ENCODE assay signal across 35 mouse cellular contexts in genomic region chr3:89382033-89382882, GRCm38 (mm10). TPM values are rescaled to one million over a fixed set of nuclear protein-coding genes. Genes with fewer than 3 reads are reported as not detected.
A peak's percentile ranks its signal among the peaks of the same experiment; 100 is the strongest.
DNase-seq lines count a peak whose midpoint lies in the region; ATAC-seq and TF ChIP-seq lines count a peak whose summit lies in the region.
"Had no signal": no experiment of that assay in that cellular context is flagged by ENCODE, and none has a peak within 500 bp of the region (broad histone marks: within the 10 kb centered on the region; RNA-seq: fewer than 3 reads in every experiment).

No protein-coding gene starts in this region.

- peak overlapping the region; percentile 95 for H3K27ac ChIP-seq in ES-Bruce4 (ENCODE audit: insufficient read depth, low read length)
- H3K27ac ChIP-seq in intestine, postnatal 0 days (ENCODE audit: low read depth, low read length): no peak overlapping the region
- H3K27ac ChIP-seq: embryonic facial prominence, embryonic 10.5 days; forebrain, embryonic 15.5 days; heart, adult 2 months; heart, embryonic 13.5 days; hindbrain, embryonic 13.5 days; midbrain, embryonic 13.5 days had no signal

- H3K4me2 ChIP-seq in intestine, postnatal 0 days (replicated peaks; ENCODE audit: low read depth): no peak overlapping the region
- H3K4me2 ChIP-seq: forebrain, embryonic 15.5 days; heart, embryonic 13.5 days; hindbrain, embryonic 13.5 days; midbrain, embryonic 13.5 days had no signal

- DNase-seq in heart, adult 11 months: peak; percentile 87
- DNase-seq in heart, postnatal 25 days (ENCODE audit: low spot score): no peak
- peak; percentile 70 for DNase-seq in CD4-positive helper T cell, adult 2 months (ENCODE audit: low read depth, low spot score)
- no peak for DNase-seq in layer of hippocampus, adult 9-11 months
- DNase-seq: cerebellum, adult 11-12 months; cerebellum, postnatal 10 days; gastrocnemius, postnatal 14 days; heart, adult 2 months; heart, postnatal 36 days; kidney, adult 8-10 months; kidney, postnatal 14 days; lung, postnatal 10 days; right cerebral cortex, postnatal 25 days; spleen, adult 18-20 months had no signal

- TF ChIP-seq EP300 in ES-Bruce4 (IDR thresholded peaks at IDR 0.05; ENCODE audit: insufficient read depth, low read depth, low read length): no peak

- no peak overlapping the region for H3K4me3 ChIP-seq in ES-Bruce4 (ENCODE audit: low read depth, low read length)
- no peak overlapping the region for H3K4me3 ChIP-seq in intestine, postnatal 0 days (ENCODE audit: low read depth, low read length)
- H3K4me3 ChIP-seq: embryonic facial prominence, embryonic 10.5 days; forebrain, embryonic 15.5 days; heart, adult 2 months; heart, embryonic 13.5 days; hindbrain, embryonic 13.5 days; megakaryocyte, embryonic 14.5 days; midbrain, embryonic 13.5 days had no signal

- H3K9ac ChIP-seq in ES-Bruce4 (ENCODE audit: low read depth, poor library complexity, severe bottlenecking): no peak overlapping the region
- H3K9ac ChIP-seq in intestine, postnatal 0 days (ENCODE audit: low read depth, low read length): no peak overlapping the region
- H3K9ac ChIP-seq: forebrain, embryonic 15.5 days; heart, embryonic 13.5 days; hindbrain, embryonic 13.5 days; midbrain, embryonic 13.5 days had no signal

- intact Hi-C loops in heart, postnatal 25 days (cut with DNase I): no loop called here

- peaks cover 21% of the 10 kb centered on the region for H3K4me1 ChIP-seq in ES-Bruce4 (ENCODE audit: control insufficient read depth, insufficient read depth, low read length)
- H3K4me1 ChIP-seq in intestine, postnatal 0 days (replicated peaks; ENCODE audit: control insufficient read depth, insufficient read depth, low read length): peaks cover 16% of the 10 kb centered on the region

- no peaks in the 10 kb centered on the region for H3K9me3 ChIP-seq in ES-Bruce4 (replicated peaks; ENCODE audit: control insufficient read depth, insufficient read depth, low read length, poor library complexity, severe bottlenecking)
- H3K9me3 ChIP-seq in intestine, postnatal 0 days (ENCODE audit: control insufficient read depth): no peaks in the 10 kb centered on the region
- H3K9me3 ChIP-seq: embryonic facial prominence, embryonic 10.5 days; forebrain, embryonic 15.5 days; heart, embryonic 13.5 days; hindbrain, embryonic 13.5 days; megakaryocyte, embryonic 14.5 days; midbrain, embryonic 13.5 days had no signal

- no peaks in the 10 kb centered on the region for H3K27me3 ChIP-seq in ES-Bruce4 (ENCODE audit: control insufficient read depth, insufficient read depth, low read length, poor library complexity, severe bottlenecking)
- no peaks in the 10 kb centered on the region for H3K27me3 ChIP-seq in intestine, postnatal 0 days (replicated peaks; ENCODE audit: control insufficient read depth, insufficient read depth, low read length)
- H3K27me3 ChIP-seq: forebrain, embryonic 15.5 days; heart, embryonic 13.5 days; Patski had no signal

- peak; percentile 42 for ATAC-seq in activated CD4-positive, CD25-positive, alpha-beta regulatory T cell, adult 4 months
- ATAC-seq in megakaryocyte, adult 5-6 weeks (ENCODE audit: poor library complexity, severe bottlenecking): no peak
- no peak for ATAC-seq in intestine, postnatal 0 days
- ATAC-seq: forebrain, embryonic 15.5 days; midbrain, embryonic 13.5 days; Patski had no signal

- no peak for TF ChIP-seq CTCF in ES-Bruce4 (IDR thresholded peaks at IDR 0.05; ENCODE audit: low read depth, low read length)
- no peak for TF ChIP-seq CTCF in intestine, postnatal 0 days (IDR thresholded peaks at IDR 0.05; ENCODE audit: low read depth)

- H3K36me3 ChIP-seq in ES-Bruce4 (ENCODE audit: control insufficient read depth, insufficient read depth, low read length, poor library complexity, severe bottlenecking): no peaks in the 10 kb centered on the region; the same call in 1 of the 2 replicates
- H3K36me3 ChIP-seq in intestine, postnatal 0 days (ENCODE audit: control insufficient read depth, insufficient read depth): peaks cover 38% of the 10 kb centered on the region
- H3K36me3 ChIP-seq: forebrain, embryonic 15.5 days; hindbrain, embryonic 13.5 days; midbrain, embryonic 13.5 days had no signal

- TF ChIP-seq POLR2A in ES-Bruce4 (IDR thresholded peaks at IDR 0.05; ENCODE audit: insufficient read depth, low read length): no peak

- WGBS in intestine, postnatal 0 days: 84% methylated on average over 9 of the region's 9 CpGs

RNA-seq across cellular contexts. Expression of gene Zbtb7b, which starts 12.3 kb away (rescaled TPM):
- 10 to 100 TPM; 20.6 to 25.1 TPM for total RNA-seq in heart, postnatal 25 days (2021)
- 35.1 and 35.7 TPM in 2 replicates for polyA plus RNA-seq in ES-Bruce4 (2011; ENCODE audit: insufficient read depth, insufficient read length, low read depth, missing spikeins)
- polyA plus RNA-seq in activated CD4-positive, CD25-positive, alpha-beta regulatory T cell, adult 4 months (2017; shearing (Covaris generic)): 10 to 100 TPM; 13.2 to 16.5 TPM
- 38.9 and 41.1 TPM in 2 replicates for total RNA-seq in megakaryocyte, adult 5-6 weeks (2015)
- 63.8 and 71.3 TPM in 2 replicates for total RNA-seq in megakaryocyte, adult 5-6 weeks (2017)
- 14.3 and 20.8 TPM in 2 replicates for polyA plus RNA-seq in intestine, postnatal 0 days (2015; fragmentation: Nextera tagmentation; extraction: Ambion mirVana)

RNA-seq across cellular contexts. Expression of gene Dcst1, which starts 17.2 kb away (rescaled TPM):
- not detected for total RNA-seq in heart, postnatal 25 days (2021)
- polyA plus RNA-seq in ES-Bruce4 (2011; ENCODE audit: insufficient read depth, insufficient read length, low read depth, missing spikeins): not detected in 2 replicates
- polyA plus RNA-seq in activated CD4-positive, CD25-positive, alpha-beta regulatory T cell, adult 4 months (2017; shearing (Covaris generic)): under 1 TPM; 0.54 to 0.79 TPM
- total RNA-seq in megakaryocyte, adult 5-6 weeks (2015): 0.14 TPM in 1 of 2 replicates, not detected in the other
- total RNA-seq in megakaryocyte, adult 5-6 weeks (2017): not detected in 2 replicates
- polyA plus RNA-seq in intestine, postnatal 0 days (2015; fragmentation: Nextera tagmentation; extraction: Ambion mirVana): 23.5 and 26.7 TPM in 2 replicates
- total RNA-seq: gastrocnemius, postnatal 14 days; heart, adult 2 months; heart, postnatal 36 days; layer of hippocampus, adult 18-20 months; layer of hippocampus, postnatal 25 days; left cerebral cortex, postnatal 10 days; liver, adult 2 months; monocyte, adult 5-6 weeks had no signal
- polyA plus RNA-seq: cortical plate, adult 2 months had no signal

RNA-seq across cellular contexts. Expression of gene Lenep, which starts 20.3 kb away (rescaled TPM):
- total RNA-seq in heart, postnatal 25 days (2021): under 1 TPM; 0.23 to 0.59 TPM
- polyA plus RNA-seq in ES-Bruce4 (2011; ENCODE audit: insufficient read depth, insufficient read length, low read depth, missing spikeins): not detected in 2 replicates
- 1 to 10 TPM in 1 of 2 experiments, not detected in 1; 2.4 TPM for polyA plus RNA-seq in activated CD4-positive, CD25-positive, alpha-beta regulatory T cell, adult 4 months (2017; shearing (Covaris generic))
- 1.6 and 2.3 TPM in 2 replicates for total RNA-seq in megakaryocyte, adult 5-6 weeks (2015)
- total RNA-seq in megakaryocyte, adult 5-6 weeks (2017): 0.37 and 0.44 TPM in 2 replicates
- not detected in 2 replicates for polyA plus RNA-seq in intestine, postnatal 0 days (2015; fragmentation: Nextera tagmentation; extraction: Ambion mirVana)
- total RNA-seq: adrenal gland, postnatal 4 days; gastrocnemius, postnatal 14 days; heart, adult 2 months; left cerebral cortex, postnatal 10 days; liver, adult 2 months; monocyte, adult 5-6 weeks had no signal
- polyA plus RNA-seq: embryonic facial prominence, embryonic 10.5 days; heart, embryonic 13.5 days; intestine, embryonic 14.5 days; liver, adult 2 months; liver, embryonic 16.5 days; Patski had no signal

RNA-seq across cellular contexts. Expression of gene Dcst2, which starts 20.5 kb away (rescaled TPM):
- total RNA-seq in heart, postnatal 25 days (2021): not detected
- 0.25 and 0.29 TPM in 2 replicates for polyA plus RNA-seq in ES-Bruce4 (2011; ENCODE audit: insufficient read depth, insufficient read length, low read depth, missing spikeins)
- under 1 TPM in 1 of 2 experiments, not detected in 1; 0.15 TPM for polyA plus RNA-seq in activated CD4-positive, CD25-positive, alpha-beta regulatory T cell, adult 4 months (2017; shearing (Covaris generic))
- not detected in 2 replicates for total RNA-seq in megakaryocyte, adult 5-6 weeks (2015)
- total RNA-seq in megakaryocyte, adult 5-6 weeks (2017): not detected in 2 replicates
- 10.0 and 11.5 TPM in 2 replicates for polyA plus RNA-seq in intestine, postnatal 0 days (2015; fragmentation: Nextera tagmentation; extraction: Ambion mirVana)
- total RNA-seq: gastrocnemius, postnatal 14 days; heart, adult 2 months; heart, postnatal 36 days; liver, adult 2 months; monocyte, adult 5-6 weeks had no signal
- polyA plus RNA-seq: heart, embryonic 13.5 days; liver, adult 2 months; neural tube, embryonic 11.5 days had no signal

RNA-seq across cellular contexts. Expression of gene Flad1, which starts 29.4 kb away (rescaled TPM):
- total RNA-seq in heart, postnatal 25 days (2021): 10 to 100 TPM; 57.5 to 60.8 TPM
- polyA plus RNA-seq in ES-Bruce4 (2011; ENCODE audit: insufficient read depth, insufficient read length, low read depth, missing spikeins): 16.5 and 25.1 TPM in 2 replicates
- polyA plus RNA-seq in activated CD4-positive, CD25-positive, alpha-beta regulatory T cell, adult 4 months (2017; shearing (Covaris generic)): 10 to 100 TPM; 37.7 to 45.7 TPM
- total RNA-seq in megakaryocyte, adult 5-6 weeks (2015): 9.7 and 11.6 TPM in 2 replicates
- total RNA-seq in megakaryocyte, adult 5-6 weeks (2017): 10.8 and 11.8 TPM in 2 replicates
- polyA plus RNA-seq in intestine, postnatal 0 days (2015; fragmentation: Nextera tagmentation; extraction: Ambion mirVana): 29.2 and 32.1 TPM in 2 replicates

Comparison
In these comparisons a context has a peak if more than half of its experiments do, and no peak if none do; other contexts are left out.
1. DNase-seq: peak in heart, adult 11 months (single experiment) and CD4-positive helper T cell, adult 2 months (single experiment); none in heart, postnatal 25 days (single experiment) and layer of hippocampus, adult 9-11 months (single experiment).
2. RNA of gene Dcst1, which starts 17.2 kb away (polyA plus RNA-seq): 23.5 to 26.7 TPM in intestine, postnatal 0 days; 0.54 to 0.79 TPM in activated CD4-positive, CD25-positive, alpha-beta regulatory T cell, adult 4 months and not detected in ES-Bruce4; every median in the first group is over 10 times any median in the second.